Mouse (Mus musculus) heart, postnatal 0 days (tissue): ENCODE measurements around the gene Gm47996.

ENCODE experiments used
- CTCF ChIP-seq: IDR thresholded peaks from 2 replicates; pipeline ENCODE4 v1.5.1; 2016; ENCODE audit warnings: antibody characterized with exemption, control low read depth, low read depth
- EP300 ChIP-seq: IDR thresholded peaks from 2 replicates; pipeline ENCODE4 v1.6.1; 2016; ENCODE audit warnings: antibody characterized with exemption, low read depth

GRCm38 (mm10) chr1:151255422-151255821 lies 45.5 kb downstream of the Gm47996 start:
- TF ChIP-seq CTCF (no peak), EP300 (no peak)
